Mouse (Mus musculus): ENCODE results near the gene Mylk. TPM values are rescaled to one million over a fixed set of nuclear protein-coding genes. Genes with fewer than 3 reads are reported as not detected.

The Mylk gene
- polyA plus RNA-seq, 1 experiment = 0.23 TPM

DNA sequence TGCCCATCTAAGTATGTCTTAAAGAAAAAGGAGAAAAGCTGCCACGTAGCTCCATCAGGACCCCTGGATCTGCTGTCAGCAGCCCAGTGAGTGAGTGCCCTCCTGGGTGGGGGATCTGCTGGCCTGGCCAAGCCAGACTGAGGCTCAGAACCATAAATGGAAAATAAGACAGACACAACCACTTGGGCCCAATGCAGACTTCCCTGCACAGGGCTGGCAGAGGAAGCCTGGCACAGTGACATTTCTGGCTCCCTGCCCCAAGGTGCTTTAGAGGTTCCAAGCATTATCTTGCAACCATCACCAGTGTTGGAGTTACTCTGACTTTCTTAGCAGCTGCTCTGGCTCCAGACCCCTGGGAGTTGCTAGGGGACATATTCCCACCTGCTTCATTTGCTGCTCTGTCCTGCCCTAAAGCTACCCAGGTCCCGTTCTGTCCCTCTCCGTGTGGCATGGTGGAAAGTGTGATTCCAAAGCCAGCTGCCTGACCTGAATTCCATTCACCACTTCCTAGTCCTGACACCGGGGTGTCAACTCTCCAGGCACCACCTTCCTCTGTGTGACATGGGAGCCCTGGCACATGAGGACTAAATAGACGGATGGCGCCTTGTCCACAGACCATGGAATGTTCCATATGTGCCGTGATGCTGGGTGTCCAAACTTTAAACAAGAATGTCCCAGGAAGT is 156.7 kb downstream of the Mylk start:
- Histone ChIP-seq H3K36me3 (ENCODE audit: control insufficient read depth, insufficient read depth) (no peaks in the 10 kb centered on the region), H3ac (ENCODE audit: control insufficient read depth, insufficient read length, low read depth) (no peak overlapping the region), H3K79me3 (ENCODE audit: low read depth) (no peaks in the 10 kb centered on the region), H3K79me2 (ENCODE audit: control insufficient read depth, insufficient read depth) (no peaks in the 10 kb centered on the region), H3K27me3 (ENCODE audit: control insufficient read depth, insufficient read depth, insufficient read length) (peaks cover 41% of the 10 kb centered on the region), H3K4me3 (ENCODE audit: insufficient read depth, poor library complexity, severe bottlenecking) (no peak overlapping the region)
- no peak for TF ChIP-seq CTCF (IDR thresholded peaks at IDR 0.05; ENCODE audit: control insufficient read depth, insufficient read depth, insufficient read length)
- no peak for TF ChIP-seq MYOG (IDR thresholded peaks at IDR 0.05; ENCODE audit: control insufficient read depth, extremely low read depth, insufficient read length)
- TF ChIP-seq FOSL1 (IDR thresholded peaks at IDR 0.05; ENCODE audit: insufficient read depth, low read length, poor library complexity, severe bottlenecking) = no peak
- no peak for TF ChIP-seq MAX (IDR thresholded peaks at IDR 0.05)
- no peak for TF ChIP-seq MYOD1 (IDR thresholded peaks at IDR 0.05; ENCODE audit: control insufficient read depth, insufficient read length, low read depth)
- TF ChIP-seq CEBPB (IDR thresholded peaks at IDR 0.05; ENCODE audit: low read depth) = no peak
- TF ChIP-seq USF1 (IDR thresholded peaks at IDR 0.05; ENCODE audit: low read depth) = no peak

DNA sequence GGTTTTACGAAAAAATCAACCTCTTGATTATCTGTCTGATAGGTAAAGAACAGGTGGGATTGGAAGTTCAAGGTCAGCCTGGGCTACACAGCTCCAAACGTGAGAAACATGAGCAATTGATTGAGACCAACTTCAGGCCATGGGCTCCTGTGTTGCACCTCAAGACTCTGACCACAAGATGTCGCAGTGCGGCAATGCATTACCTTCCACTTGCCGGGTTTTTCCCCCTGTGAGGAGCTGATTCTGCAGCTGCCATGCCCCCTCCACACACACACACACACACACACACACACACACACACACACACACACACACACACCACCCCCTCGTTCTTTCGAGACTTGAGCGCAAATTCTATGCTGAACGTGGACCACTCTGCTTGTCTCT is 157.3 kb downstream of the Mylk start:
- Histone ChIP-seq H3K4me3 (ENCODE audit: insufficient read depth, poor library complexity, severe bottlenecking) (no peak overlapping the region), H3K79me3 (ENCODE audit: low read depth) (no peaks in the 10 kb centered on the region), H3K79me2 (ENCODE audit: control insufficient read depth, insufficient read depth) (no peaks in the 10 kb centered on the region), H3K27me3 (ENCODE audit: control insufficient read depth, insufficient read depth, insufficient read length) (peaks cover 44% of the 10 kb centered on the region), H3ac (ENCODE audit: control insufficient read depth, insufficient read length, low read depth) (no peak overlapping the region), H3K36me3 (ENCODE audit: control insufficient read depth, insufficient read depth) (no peaks in the 10 kb centered on the region)
- peak; percentile 82 for TF ChIP-seq CTCF (IDR thresholded peaks at IDR 0.05; ENCODE audit: control insufficient read depth, insufficient read depth, insufficient read length)
- TF ChIP-seq MYOG (IDR thresholded peaks at IDR 0.05; ENCODE audit: control insufficient read depth, extremely low read depth, insufficient read length) = no peak
- no peak for TF ChIP-seq USF1 (IDR thresholded peaks at IDR 0.05; ENCODE audit: low read depth)
- no peak for TF ChIP-seq MYOD1 (IDR thresholded peaks at IDR 0.05; ENCODE audit: control insufficient read depth, insufficient read length, low read depth)

DNA sequence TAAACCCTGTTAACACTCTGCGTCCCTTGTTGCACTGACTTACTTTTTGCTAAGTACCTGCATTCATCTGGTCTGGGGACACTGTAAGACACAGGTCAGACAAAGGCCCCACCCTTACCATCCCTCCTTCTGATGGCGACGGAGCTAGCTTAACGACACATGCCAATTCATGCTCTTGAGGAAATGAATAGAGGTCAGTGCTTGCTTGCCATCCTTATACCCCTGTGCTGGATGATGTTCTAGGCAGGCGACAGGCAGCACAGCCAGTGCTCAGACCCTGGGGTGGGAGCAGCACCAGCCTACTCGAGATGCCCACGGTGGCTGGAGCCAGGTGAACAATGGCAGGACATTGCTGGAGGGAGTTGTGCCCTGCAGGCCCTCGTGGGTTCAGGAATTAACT is 157.8 kb downstream of the Mylk start:
- H3K79me2 ChIP-seq (ENCODE audit: control insufficient read depth, insufficient read depth) = no peaks in the 10 kb centered on the region
- no peak for TF ChIP-seq USF1 (IDR thresholded peaks at IDR 0.05; ENCODE audit: low read depth)
- TF ChIP-seq MAX (IDR thresholded peaks at IDR 0.05) = no peak
- no peak for TF ChIP-seq MYOG (IDR thresholded peaks at IDR 0.05; ENCODE audit: control insufficient read depth, extremely low read depth, insufficient read length)
- TF ChIP-seq FOSL1 (IDR thresholded peaks at IDR 0.05; ENCODE audit: insufficient read depth, low read length, poor library complexity, severe bottlenecking) = no peak
- no peak overlapping the region for H3K4me3 ChIP-seq (ENCODE audit: insufficient read depth, poor library complexity, severe bottlenecking)
- peaks cover 44% of the 10 kb centered on the region for H3K27me3 ChIP-seq (ENCODE audit: control insufficient read depth, insufficient read depth, insufficient read length)
- no peaks in the 10 kb centered on the region for H3K36me3 ChIP-seq (ENCODE audit: control insufficient read depth, insufficient read depth)
- H3ac ChIP-seq (ENCODE audit: control insufficient read depth, insufficient read length, low read depth) = no peak overlapping the region
- H3K79me3 ChIP-seq (ENCODE audit: low read depth) = no peaks in the 10 kb centered on the region

DNA sequence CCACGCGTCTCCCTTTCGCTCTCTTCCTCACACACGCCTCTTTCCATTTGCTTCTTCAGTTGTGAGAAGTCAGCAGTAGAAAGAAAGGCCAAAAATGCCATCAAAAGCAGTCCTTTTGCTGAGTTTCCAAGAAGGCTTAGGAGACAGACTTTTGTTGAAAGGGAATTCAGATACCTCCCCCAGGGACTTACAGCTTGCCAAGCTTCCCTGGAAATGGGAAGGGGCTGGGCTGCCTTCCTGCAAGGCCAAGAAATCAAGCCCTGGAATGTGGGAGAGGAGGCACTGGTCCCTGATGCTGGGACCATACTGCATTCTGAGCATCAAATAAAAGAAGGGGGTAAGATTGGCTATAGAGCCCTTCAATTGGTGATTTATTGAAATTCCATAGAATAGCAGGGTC is 159.9 kb downstream of the Mylk start:
- Histone ChIP-seq H3K79me2 (ENCODE audit: control insufficient read depth, insufficient read depth) (no peaks in the 10 kb centered on the region), H3ac (ENCODE audit: control insufficient read depth, insufficient read length, low read depth) (no peak overlapping the region), H3K27me3 (ENCODE audit: control insufficient read depth, insufficient read depth, insufficient read length) (peaks cover 32% of the 10 kb centered on the region), H3K4me3 (ENCODE audit: insufficient read depth, poor library complexity, severe bottlenecking) (no peak overlapping the region), H3K36me3 (ENCODE audit: control insufficient read depth, insufficient read depth) (no peaks in the 10 kb centered on the region), H3K79me3 (ENCODE audit: low read depth) (no peaks in the 10 kb centered on the region)
- no peak for TF ChIP-seq USF1 (IDR thresholded peaks at IDR 0.05; ENCODE audit: low read depth)
- TF ChIP-seq MAX (IDR thresholded peaks at IDR 0.05) = no peak
- TF ChIP-seq FOSL1 (IDR thresholded peaks at IDR 0.05; ENCODE audit: insufficient read depth, low read length, poor library complexity, severe bottlenecking) = no peak
- no peak for TF ChIP-seq CTCF (IDR thresholded peaks at IDR 0.05; ENCODE audit: control insufficient read depth, insufficient read depth, insufficient read length)
- no peak for TF ChIP-seq CEBPB (IDR thresholded peaks at IDR 0.05; ENCODE audit: low read depth)
- no peak for TF ChIP-seq MYOD1 (IDR thresholded peaks at IDR 0.05; ENCODE audit: control insufficient read depth, insufficient read length, low read depth)
- TF ChIP-seq MYOG (IDR thresholded peaks at IDR 0.05; ENCODE audit: control insufficient read depth, extremely low read depth, insufficient read length) = no peak

DNA sequence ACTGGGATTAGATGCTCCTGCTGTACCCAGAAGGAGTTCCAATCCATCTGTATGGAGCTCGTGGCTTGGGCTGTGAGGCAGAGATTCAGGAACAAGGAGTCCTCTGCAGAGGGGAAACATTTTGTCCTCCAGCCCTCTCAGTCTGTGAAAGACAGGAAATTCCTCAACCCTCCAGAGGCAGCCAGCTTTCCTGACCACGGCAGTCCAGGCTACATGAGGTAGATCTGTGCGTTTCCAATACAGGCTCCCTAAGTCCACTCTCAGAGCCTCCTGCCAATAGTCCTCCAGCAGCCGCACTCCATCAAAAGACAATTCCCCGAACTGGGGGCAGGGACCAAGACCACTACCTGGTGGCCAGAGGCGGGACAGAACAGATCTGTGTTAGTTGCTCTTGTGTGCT is 164.4 kb downstream of the Mylk start:
- no peak overlapping the region for H3K4me3 ChIP-seq (ENCODE audit: insufficient read depth, poor library complexity, severe bottlenecking)
- H3K27me3 ChIP-seq (ENCODE audit: control insufficient read depth, insufficient read depth, insufficient read length) = peaks cover 31% of the 10 kb centered on the region
- TF ChIP-seq USF1 (IDR thresholded peaks at IDR 0.05; ENCODE audit: low read depth) (no peak), MAX (IDR thresholded peaks at IDR 0.05) (no peak), MYOG (IDR thresholded peaks at IDR 0.05; ENCODE audit: control insufficient read depth, extremely low read depth, insufficient read length) (no peak), MYOD1 (IDR thresholded peaks at IDR 0.05; ENCODE audit: control insufficient read depth, insufficient read length, low read depth) (no peak), CTCF (IDR thresholded peaks at IDR 0.05; ENCODE audit: control insufficient read depth, insufficient read depth, insufficient read length) (no peak), CEBPB (IDR thresholded peaks at IDR 0.05; ENCODE audit: low read depth) (no peak), FOSL1 (IDR thresholded peaks at IDR 0.05; ENCODE audit: insufficient read depth, low read length, poor library complexity, severe bottlenecking) (no peak)

DNA sequence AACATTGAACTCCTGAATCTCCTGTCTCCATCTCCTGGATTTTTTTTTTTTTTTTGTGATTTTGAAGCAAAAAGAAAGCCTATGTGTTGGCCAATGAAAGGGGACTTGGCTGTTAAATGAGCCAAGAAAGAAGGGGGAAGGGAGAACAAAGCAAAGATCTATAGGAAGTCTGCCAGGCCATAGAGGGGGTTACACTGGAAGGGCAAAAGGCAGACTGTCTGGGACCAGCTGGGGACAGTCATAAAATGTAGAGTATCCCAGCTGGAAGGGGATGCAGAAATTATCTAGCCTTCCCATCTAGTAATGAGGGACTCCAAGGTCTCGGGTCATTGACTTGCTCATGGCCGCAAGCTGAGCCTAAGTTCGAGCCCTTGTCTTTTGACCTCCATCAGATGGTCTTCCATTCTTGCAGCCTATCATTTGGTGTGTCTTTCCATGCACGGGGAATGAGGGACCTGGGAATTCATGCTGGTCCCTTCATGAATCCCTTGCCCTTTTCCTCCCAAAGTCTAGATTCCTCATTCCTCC is 172.4 kb downstream of the Mylk start:
- H3K4me3 ChIP-seq (ENCODE audit: insufficient read depth, poor library complexity, severe bottlenecking) = no peak overlapping the region
- peaks cover 8% of the 10 kb centered on the region for H3K27me3 ChIP-seq (ENCODE audit: control insufficient read depth, insufficient read depth, insufficient read length)
- no peaks in the 10 kb centered on the region for H3K79me3 ChIP-seq (ENCODE audit: low read depth)
- H3ac ChIP-seq (ENCODE audit: control insufficient read depth, insufficient read length, low read depth) = no peak overlapping the region
- TF ChIP-seq MYOD1 (IDR thresholded peaks at IDR 0.05; ENCODE audit: control insufficient read depth, insufficient read length, low read depth) = no peak
- no peak for TF ChIP-seq MAX (IDR thresholded peaks at IDR 0.05)
- TF ChIP-seq FOSL1 (IDR thresholded peaks at IDR 0.05; ENCODE audit: insufficient read depth, low read length, poor library complexity, severe bottlenecking) = no peak
- TF ChIP-seq USF1 (IDR thresholded peaks at IDR 0.05; ENCODE audit: low read depth) = no peak
- TF ChIP-seq CEBPB (IDR thresholded peaks at IDR 0.05; ENCODE audit: low read depth) = no peak
- TF ChIP-seq CTCF (IDR thresholded peaks at IDR 0.05; ENCODE audit: control insufficient read depth, insufficient read depth, insufficient read length) = no peak
- TF ChIP-seq MYOG (IDR thresholded peaks at IDR 0.05; ENCODE audit: control insufficient read depth, extremely low read depth, insufficient read length) = no peak
- H3K79me2 ChIP-seq (ENCODE audit: control insufficient read depth, insufficient read depth) = no peaks in the 10 kb centered on the region
- no peaks in the 10 kb centered on the region for H3K36me3 ChIP-seq (ENCODE audit: control insufficient read depth, insufficient read depth)

More for the DNA sequence above, 164.4 kb downstream of the Mylk start:
- H3K36me3 ChIP-seq (ENCODE audit: control insufficient read depth, insufficient read depth) = no peaks in the 10 kb centered on the region
- no peaks in the 10 kb centered on the region for H3K79me2 ChIP-seq (ENCODE audit: control insufficient read depth, insufficient read depth)
- no peaks in the 10 kb centered on the region for H3K79me3 ChIP-seq (ENCODE audit: low read depth)
- no peak overlapping the region for H3ac ChIP-seq (ENCODE audit: control insufficient read depth, insufficient read length, low read depth)
